Mouse (Mus musculus): ENCODE data around the gene Ccr10.

Ccr10 gene

DNA sequence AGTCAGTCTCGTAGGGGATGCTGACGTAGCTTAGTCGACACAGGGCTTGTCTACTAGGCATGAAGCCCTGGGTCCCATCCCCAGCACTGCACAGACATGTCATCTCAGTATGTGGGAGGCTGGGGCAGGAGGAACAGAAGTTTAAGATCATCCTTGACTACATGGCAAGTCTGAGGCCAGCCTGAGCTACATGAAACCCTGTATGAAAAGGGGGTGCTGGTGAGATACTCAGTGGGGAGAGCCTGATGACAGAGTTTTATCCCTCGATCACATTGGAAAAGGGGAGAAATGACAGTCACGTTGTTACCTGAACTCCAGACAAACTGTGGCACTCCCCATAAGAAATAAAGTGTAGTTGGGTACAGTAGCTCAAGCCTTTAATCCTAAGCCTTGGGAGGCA lies 12.3 kb upstream of the Ccr10 start:
- no peak for DNase-seq

DNA sequence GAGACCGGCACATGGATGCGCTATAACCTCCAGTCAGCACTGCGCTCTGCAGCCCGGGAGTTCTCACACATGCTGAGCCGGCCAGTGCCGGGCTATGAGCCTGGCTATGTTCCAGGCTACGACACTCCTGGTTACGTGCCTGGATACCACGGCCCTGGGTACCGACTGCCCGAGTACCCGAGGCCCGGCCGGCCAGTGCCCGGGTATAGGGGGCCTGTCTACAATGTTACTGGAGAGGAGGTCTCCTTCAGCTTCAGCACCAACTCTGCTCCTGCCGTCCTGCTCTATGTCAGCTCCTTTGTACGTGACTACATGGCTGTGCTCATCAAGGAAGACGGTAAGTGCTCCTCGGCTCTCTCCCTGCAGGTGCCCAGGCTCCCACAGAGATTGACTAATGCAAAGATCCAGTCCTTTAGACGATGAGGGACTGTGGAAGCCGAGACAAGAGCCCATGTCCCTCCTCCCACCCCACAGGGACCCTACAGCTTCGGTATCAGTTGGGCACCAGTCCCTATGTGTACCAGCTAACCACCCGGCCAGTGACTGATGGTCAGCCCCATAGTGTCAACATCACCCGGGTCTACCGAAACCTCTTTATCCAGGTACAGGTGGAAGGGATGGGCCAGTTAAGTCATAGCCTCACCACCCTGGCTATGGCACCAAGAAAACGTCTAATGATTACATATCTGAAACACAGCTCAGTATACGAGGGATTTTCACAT lies 11.4 kb upstream of the Ccr10 start:
- no peak for DNase-seq

DNA sequence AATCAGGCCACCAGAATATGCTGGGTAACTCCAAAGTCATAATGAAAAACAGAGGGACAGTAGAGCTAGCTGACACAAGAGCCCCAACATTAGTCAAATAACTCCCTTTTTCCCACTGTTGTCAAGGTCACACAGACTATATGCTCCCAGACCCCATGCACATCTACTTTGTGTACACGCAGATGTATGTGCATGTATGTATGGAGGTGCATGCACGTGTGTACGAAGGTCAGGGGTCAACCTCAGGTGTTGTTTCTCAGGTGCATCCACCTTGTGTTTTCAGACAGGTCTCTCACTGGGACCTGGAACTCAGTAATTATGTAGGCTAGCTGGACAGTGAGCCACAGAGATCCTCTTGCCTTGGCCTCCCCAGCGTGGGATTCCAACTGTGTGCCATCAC lies 10.2 kb upstream of the Ccr10 start:
- no peak for DNase-seq

DNA sequence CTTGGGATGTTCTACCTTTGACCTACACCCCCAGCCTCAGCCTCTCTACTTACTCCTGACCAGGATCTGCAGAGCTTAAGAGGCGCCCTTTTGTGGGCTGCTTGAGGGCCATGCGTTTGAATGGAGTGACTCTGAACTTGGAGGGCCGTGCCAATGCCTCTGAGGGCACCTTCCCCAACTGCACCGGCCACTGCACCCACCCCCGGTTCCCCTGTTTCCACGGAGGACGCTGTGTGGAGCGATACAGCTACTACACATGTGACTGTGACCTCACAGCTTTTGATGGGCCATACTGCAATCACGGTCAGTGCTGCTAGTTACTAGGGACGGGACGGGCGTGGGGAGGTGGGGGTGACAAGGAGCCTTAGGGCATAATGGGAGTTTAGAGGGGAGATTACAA lies 9.7 kb upstream of the Ccr10 start:
- no peak for DNase-seq

DNA sequence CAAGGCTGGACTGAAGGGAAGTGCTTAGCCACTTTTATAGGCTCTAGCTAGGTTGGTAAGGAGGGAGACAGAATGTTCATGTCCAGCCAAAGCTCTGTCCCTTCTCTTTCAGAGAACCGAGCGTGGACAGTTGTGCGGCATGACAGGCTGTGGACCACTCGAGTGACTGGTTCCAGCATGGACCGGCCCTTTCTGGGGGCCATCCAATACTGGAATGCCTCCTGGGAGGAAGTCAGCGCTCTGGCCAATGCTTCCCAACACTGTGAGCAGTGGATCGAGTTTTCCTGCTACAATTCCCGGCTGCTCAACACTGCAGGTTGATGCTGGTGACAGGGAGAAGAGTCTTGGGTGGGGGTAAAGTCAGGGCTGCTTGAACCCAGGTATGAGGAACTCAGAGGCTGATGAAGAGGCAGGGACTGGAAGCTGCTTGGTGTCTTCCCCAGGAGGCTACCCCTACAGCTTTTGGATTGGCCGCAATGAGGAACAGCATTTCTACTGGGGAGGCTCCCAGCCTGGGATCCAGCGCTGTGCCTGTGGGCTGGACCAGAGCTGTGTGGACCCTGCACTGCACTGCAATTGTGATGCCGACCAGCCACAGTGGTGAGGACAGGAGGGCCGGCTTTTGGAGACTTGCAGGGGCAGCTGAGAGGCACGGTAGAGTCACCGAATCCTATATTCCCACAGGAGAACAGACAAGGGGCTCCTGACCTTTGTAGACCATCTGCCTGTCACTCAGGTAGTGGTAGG lies 7.7 kb upstream of the Ccr10 start:
- DNase-seq, result no peak

DNA sequence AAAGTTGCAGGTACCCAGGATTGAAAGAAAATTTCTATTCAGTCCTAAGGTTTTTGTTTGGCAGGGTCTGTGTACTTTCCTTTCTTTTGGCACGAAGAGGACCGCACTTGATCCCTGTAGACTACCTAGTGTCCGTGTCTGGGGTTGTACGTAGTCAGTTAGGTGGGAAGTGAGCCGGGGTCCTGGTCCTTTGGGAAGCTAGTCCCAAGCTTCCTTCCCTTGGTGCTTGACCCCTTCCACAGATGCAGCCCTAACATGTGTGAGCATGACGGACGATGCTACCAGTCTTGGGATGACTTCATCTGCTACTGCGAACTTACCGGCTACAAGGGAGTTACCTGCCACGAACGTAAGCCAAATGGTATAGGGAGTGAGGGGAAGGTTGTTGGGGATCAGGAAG lies 6.7 kb upstream of the Ccr10 start:
- no peak for DNase-seq

DNA sequence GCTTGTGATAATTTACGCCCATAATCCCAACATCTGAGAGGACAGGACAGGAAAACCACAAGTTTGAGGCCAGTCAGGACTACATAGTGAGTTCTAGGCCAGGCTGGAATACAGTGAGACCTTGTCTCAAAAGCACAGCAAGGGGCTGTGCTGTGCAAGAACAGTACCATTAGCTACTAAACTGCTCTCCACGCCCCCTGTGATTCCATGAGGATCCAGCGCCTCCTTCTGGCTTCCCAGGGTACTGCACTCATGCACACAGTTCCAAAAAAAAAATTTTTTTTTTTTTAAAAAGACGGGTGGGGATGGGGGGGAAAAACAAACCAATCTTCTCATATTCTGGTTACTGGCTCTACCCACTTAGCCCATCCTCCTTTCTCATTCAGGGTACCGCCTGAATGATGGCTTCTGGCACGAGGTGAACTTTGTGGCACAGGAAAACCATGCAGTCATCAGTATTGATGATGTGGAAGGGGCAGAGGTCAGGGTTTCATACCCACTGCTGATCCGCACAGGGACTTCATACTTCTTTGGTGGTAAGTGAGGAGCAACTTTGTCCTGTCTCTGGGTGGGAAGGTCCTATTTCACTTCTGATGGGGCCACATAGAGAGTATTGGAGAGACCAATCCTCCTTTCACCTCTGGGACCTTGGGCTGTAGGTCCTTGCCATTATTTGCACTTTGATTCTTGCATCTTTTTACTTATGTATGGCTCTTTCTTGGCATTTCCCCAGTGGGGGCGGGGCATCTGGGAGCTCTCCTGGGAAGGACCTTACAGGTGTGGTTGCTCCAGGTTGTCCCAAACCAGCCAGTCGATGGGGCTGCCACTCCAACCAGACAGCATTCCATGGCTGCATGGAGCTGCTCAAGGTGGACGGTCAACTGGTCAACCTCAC lies 5.8 kb upstream of the Ccr10 start:
- DNase-seq, result no peak

DNA sequence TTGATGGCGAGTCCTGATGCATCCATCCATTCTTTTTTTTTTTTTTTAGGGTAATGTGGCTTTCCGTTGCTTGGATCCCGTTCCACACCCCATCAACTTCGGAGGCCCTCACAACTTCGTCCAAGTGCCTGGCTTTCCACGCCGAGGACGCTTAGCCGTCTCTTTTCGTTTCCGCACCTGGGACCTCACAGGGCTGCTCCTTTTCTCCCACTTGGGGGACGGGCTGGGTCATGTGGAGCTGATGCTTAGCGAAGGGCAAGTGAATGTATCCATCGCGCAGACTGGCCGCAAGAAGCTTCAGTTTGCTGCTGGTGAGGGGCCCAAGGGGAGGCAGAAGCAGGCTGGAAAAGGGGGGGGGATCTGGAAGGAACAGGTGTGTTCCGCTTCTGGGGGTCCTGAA lies 5.0 kb upstream of the Ccr10 start:
- no peak for DNase-seq

DNA sequence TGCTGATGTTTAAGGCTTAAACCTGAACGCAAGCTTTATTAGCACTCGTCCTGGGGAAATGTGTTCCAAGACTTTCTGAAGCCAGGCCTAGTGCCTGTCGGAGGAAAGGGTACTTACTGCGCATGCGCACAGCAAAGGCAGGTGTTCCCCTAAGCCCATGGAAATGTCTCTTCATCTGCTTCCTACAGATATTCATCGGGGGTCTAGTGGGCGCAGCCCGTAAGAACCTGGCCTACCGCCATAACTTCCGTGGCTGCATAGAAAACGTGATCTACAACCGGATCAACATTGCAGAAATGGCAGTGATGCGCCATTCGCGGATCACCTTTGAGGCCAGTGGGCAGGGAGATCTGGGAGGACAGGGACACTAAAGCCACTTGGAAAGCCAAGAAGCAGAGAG lies 4.1 kb upstream of the Ccr10 start:
- DNase-seq, result no peak

DNA sequence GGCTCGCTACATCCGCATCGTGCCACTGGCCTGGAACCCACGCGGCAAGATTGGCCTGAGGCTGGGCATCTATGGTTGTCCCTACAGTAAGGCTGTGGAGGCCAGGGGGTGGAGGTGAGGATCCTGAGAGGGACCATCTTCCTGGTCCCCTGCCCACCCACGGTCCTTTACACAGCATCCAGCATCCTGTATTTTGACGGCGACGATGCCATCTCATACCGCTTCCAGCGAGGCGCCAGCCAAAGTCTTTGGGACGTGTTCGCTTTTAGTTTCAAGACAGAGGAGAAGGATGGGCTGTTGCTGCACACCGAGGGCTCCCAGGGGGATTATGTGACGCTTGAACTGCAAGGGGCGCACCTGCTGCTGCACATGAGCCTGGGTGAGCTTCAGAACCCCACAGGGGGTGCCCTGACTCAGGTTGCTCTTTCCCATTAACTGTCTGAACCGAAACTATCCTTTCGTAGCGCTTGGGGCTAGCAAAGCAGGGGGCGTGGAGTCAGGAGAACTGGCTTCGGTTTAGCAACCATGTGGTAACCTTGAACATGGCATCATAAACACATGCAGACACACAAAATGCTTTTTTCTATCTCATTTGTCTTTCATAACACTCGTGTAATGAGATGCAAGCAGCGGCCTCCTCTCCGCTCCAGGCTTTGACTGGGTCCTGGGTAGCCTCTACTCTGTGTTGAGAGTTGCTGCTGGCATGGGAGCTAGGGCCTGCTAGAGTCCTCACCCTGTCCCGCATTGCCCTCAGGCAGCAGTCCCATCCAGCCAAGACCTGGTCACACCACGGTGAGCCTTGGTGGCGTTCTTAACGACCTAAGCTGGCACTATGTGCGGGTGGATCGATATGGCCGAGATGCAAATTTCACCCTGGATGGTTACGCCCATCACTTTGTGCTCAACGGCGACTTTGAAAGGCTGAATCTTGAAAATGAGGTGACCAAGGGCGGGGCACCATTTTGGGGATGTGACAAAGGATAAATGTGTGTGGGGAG lies 3.1 kb upstream of the Ccr10 start:
- no peak for DNase-seq

DNA sequence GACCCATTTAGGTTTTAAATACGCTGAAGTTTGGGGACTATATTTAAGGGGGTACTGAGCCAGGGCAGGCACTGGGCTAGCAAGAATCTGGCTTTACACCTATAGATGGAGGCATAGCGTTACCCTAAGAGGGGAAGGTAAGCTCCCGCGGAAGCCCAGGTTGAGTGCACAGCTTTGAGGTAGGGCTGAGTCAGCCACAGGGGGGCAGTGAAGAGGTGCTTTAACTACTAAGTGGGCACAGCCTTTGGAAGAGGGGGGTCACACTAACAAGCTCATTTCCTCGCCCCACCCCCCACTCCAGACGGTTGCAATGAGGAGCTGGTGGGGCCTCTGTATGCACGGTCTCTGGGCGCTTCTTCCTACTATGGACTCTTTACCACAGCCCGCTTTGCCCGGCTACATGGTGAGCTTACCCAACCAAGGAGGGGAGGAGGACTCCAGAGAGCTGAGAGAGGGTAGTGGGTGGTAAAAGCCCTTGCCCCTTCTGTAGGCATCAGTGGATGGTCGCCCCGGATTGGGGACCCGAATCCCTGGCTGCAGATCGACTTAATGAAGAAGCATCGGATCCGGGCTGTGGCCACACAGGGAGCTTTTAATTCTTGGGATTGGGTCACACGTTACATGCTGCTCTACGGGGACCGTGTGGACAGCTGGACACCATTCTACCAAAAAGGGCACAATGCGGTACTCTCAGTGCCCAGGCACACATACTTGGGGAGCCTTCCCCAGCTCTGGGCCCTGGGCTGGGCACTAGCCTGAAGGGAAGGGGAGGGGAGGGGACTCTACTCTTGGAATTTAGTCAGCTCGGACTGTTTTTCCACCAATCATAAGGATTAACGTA lies 1.9 kb upstream of the Ccr10 start:
- no peak for DNase-seq

DNA sequence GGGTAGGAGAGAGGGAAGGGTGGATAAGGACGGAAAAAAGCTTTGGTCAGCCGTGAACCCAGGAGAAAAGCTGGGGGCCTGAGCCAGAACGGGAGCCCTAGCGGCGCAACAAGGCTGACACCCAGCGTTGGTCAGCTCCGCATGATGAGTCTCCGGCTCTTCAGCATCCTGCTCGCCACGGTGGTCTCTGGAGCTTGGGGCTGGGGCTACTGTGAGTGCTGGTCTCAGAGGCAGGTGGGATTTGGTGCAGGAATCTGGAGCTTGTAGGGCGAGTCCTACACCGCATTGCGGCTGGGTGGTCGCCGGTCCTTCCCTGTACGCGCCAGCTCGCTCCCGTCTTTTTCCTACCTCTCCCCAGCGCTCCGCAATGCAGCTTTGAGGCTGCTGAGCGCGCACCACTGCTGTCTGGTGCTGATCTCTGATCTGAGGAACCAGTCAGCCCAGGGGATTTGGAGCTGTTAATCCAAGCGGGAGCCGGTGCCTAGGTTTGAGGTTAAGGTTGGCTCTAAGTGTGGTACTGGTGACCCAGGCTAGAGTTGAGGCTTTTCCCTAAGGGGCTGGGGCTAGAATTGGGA lies 961 bp upstream of the Ccr10 start:
- DNase-seq, result no peak

DNA sequence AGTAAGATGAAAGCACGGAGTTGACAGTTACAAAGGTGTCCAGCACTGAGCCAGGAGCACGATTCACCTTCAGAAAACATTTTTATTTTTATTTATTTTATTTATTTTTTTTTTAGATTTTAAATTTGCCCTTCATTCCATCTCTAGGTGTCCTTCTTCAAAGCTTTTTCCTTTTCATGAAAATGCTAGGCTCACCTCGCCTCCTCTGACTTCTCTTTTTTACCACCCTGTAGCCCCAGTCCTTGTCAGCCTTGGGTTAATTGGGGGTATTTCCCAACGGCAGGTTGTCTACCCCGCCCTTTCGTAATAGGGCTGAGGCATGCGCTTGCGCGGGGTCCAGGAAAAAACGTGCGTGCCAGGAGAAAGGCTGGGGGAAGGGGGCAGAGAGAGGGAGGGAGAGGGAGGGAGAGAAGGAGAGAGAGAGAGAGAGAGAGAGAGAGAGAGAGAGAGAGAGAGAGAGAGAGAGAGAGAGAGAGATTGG lies 433 bp upstream of the Ccr10 start:
- DNase-seq, result no peak

DNA sequence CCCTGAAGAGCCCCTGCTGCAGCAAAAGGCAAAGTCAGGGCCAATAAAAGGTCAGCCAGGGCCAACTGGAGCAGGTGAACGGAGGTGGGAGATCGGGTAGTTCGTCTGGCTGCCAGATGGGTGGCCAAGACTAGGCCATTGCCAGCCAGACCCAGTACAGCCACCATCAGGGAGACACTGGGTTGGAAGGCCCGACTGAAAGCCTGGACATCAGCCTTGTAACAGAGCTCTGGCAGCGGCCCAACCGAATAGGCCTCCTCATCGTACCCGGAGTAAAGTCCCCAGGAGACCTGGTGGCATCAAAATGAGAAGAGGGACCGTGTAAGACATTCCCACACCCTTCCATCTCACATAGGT lies 876 bp downstream of the Ccr10 start:
- DNase-seq, result no peak

DNA sequence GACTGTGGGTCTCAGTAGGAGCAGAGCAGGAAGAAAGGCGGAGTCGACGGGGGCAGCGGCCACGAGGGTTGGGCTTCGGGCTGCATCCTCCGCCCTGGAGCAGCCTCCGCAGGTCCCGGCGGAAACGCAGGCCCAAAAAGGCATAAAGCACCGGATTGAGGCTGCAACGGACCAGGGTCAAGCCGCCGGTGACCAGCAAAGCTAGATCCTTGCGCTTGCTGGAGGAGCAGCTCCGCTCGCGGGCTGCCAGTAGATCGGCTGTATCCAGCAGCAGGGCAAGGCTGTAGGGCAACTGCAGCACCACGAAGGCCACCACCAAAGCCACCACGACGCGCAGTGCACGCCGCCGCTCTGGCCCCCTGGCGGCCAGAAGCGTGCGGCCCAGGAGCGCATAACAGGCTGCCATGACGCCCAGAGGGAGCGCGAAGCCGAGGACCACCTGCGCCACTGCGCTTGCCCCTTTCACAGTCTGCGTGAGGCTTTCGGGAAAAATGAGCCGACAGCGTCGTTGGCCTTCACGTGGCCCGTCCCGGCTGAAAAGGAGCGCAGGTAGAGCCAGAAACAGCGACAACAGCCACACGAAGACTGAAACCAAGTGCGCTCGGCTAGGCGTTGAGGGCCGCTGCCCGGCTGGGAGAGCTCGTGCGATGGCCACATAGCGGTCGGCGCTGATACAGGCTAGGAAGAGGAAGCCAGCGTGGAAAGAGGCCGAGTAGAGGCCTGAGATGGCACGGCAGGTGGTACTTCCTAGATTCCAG lies 1.4 kb downstream of the Ccr10 start:
- DNase-seq, result peak; percentile 79

DNA sequence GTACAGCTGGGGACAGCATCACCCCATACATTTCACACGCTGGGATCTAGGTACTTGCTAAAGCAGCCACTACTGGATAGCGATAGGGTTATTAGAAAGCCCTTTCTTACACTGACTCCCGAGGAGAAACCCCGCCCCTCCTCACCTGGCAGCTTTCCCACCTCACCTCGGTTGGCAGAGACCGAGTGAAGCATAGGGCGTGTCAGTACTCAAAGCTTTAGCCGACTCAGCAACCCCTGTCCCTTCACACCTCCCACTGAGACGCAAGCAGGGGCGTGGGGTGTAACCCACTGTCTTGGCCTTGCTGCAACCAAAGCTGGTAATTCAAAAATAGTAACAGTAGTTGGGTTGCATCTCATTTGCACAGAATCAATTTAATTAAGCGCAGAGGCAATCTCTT lies 2.1 kb downstream of the Ccr10 start:
- DNase-seq, result peak; percentile 84

DNA sequence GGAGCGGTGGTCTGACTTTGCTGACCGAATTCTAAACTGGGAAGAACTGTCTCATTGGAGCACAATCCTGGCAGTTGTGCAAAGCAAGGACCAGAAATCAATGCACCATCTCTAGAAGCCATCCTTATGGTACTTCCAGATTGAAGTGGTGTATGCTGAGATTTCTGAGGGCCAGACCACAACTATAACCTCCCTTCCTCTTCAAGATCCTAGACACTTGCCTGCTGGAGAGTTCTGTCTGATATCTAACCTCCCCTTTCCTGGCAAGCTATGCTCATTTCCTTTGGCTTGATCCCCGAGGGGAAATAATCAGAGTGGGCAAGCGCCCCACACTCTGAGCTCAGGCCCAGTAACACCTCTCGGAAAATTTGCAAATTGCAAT lies 2.8 kb downstream of the Ccr10 start:
- DNase-seq, result no peak

DNA sequence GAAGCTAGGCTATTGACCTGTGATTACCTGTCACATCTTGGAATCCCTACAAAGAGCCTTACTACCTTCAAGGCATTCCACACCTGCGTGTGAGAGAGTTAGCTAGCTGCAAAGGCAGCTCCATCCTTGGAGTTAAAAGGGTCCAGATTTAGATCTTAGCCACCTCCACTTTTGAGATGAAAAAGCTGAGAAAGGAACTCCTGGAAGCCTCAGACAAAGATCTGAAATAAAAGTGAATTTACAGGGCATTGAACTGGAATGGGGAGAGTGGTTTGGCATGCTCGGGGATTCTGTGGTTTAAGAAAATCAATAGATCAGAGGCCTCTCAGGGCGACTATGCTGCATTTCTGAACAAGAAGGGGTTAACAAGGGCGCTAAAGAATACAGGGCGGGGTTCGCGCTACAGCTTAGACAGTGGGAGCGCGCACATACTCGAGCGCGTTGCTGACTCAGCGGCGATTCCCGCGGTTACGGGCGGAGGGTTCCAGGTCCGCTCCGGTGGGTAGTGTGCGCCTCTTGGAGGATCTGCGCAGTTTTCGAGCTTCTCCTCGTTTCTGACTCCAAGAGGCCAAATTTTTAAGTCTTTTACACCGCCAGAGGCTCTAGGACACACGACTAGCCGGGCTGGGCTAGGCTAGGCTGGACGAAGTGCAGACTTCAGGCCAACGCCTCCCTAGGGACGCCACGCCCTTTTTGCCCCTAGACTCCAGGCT lies 3.4 kb downstream of the Ccr10 start:
- peak; percentile 66 for DNase-seq

DNA sequence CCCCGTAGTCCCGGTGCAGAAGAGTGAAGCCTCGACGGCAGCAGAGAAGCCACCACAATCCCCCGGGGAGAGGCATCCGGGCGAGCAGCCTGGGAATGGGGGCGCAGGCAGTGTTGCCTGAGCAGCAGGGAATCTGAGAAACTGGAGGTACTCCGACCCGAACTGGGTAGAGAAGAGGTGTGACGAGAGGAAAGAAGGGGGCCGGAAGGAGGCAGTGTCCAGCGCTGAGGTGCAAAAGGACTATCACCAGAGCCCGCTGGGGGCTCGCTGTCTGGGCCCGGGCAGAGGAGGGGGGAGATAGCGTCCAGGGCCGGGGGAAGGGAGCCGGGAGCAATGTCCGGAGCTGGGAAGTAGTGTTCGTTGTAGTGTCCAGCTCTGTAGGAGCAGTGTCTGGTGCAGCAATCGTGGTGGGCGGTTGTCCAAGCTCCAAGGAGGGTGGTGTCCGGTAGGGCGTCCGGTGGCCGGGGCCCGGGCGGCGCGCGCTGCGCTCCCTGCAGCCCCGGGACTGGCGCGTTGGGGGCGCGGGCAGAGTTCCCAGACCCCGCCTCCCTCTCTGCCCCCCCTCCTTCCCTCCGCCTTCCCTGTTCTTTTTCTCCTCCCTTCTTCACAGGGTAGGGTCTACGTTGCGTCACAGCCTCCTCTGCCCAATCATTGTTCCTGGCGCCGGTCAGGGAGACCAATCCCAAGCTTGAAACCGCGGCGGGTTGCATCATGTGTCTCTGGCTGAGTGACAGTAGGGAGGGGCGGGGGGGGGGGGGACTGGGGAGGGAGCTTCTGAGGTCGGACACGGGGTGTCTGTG lies 4.2 kb downstream of the Ccr10 start, which contains the start of gene Plekhh3:
TSS of gene Plekhh3 (minus strand) at position 541 of the 800 bp plus-strand sequence.
- DNase-seq, result peak; percentile 97

Data from kidney, adult 11 months (tissue).